Mouse (Mus musculus) olfactory bulb, adult 2 months (tissue): ENCODE results near the gene Tmem169.

Experiments
- CTCF ChIP-seq: fragments of 200-500 bp; IDR thresholded peaks from 2 replicates; pipeline ENCODE4 v1.5.1; 2012; ENCODE audit warnings: low read depth, mild to moderate bottlenecking, low read length, moderate library complexity; ENCODE audit not compliant: insufficient read depth
- POLR2A ChIP-seq: fragments of 200-500 bp; IDR thresholded peaks from 2 replicates; pipeline ENCODE4 v1.6.1; 2012; ENCODE audit warnings: mild to moderate bottlenecking, low read depth, low read length, moderate library complexity; ENCODE audit not compliant: insufficient read depth

- TF ChIP-seq POLR2A (no peak), CTCF (no peak)
Measured at GRCm38 (mm10) chr1:72291925-72292324, 7.8 kb downstream of the Tmem169 start.
